Mouse (Mus musculus): ENCODE results near the gene Hoxb7. TPM values are rescaled to one million over a fixed set of nuclear protein-coding genes. Genes with fewer than 3 reads are reported as not detected.

Hoxb7 gene
- polyA plus RNA-seq, 1 experiment from 2014 or later: 101 TPM

GRCm38 (mm10) chr11:96260310-96260970, 26.0 kb upstream of the Hoxb7 start:
- WGBS: 2% methylated on average over 23 of the region's 23 CpGs
- Histone ChIP-seq H3K4me3 (no peak overlapping the region), H3K27ac (no peak overlapping the region), H3K36me3 (no peaks in the 10 kb centered on the region), H3K9ac (0 out of 2 replicates have a peak overlapping the region, but pooled peaks have one; percentile 17), H3K4me1 (peaks cover 93% of the 10 kb centered on the region), H3K4me2 (replicated peaks) (peak overlapping the region; percentile 51), H3K27me3 (replicated peaks) (peaks cover 58% of the 10 kb centered on the region), H3K9me3 (no peaks in the 10 kb centered on the region)
- ATAC-seq (ENCODE audit: low FRiP score, low read depth): no peak

GRCm38 (mm10) chr11:96261323-96261890, 25.0 kb upstream of the Hoxb7 start:
- no peak for ATAC-seq (ENCODE audit: low FRiP score, low read depth)
- H3K4me1 ChIP-seq: peaks cover 93% of the 10 kb centered on the region
- H3K4me2 ChIP-seq (replicated peaks): peak overlapping the region; percentile 51

GRCm38 (mm10) chr11:96262262-96262830, 24.1 kb upstream of the Hoxb7 start:
- H3K4me1 ChIP-seq: peaks cover 92% of the 10 kb centered on the region
- ATAC-seq (ENCODE audit: low FRiP score, low read depth): no peak
- peaks cover 42% of the 10 kb centered on the region for H3K27me3 ChIP-seq (replicated peaks)
- H3K9me3 ChIP-seq: no peaks in the 10 kb centered on the region
- no peaks in the 10 kb centered on the region for H3K36me3 ChIP-seq
- WGBS: 20% methylated on average over 6 of the region's 6 CpGs
- peak overlapping the region; percentile 51; the same call in 1 of the 2 replicates for H3K4me2 ChIP-seq (replicated peaks)
- no peak overlapping the region for H3K9ac ChIP-seq
- no peak overlapping the region for H3K27ac ChIP-seq
- H3K4me3 ChIP-seq: no peak overlapping the region

More at GRCm38 (mm10) chr11:96261323-96261890, 25.0 kb upstream of the Hoxb7 start:
- Histone ChIP-seq H3K9me3 (no peaks in the 10 kb centered on the region), H3K27me3 (replicated peaks) (peaks cover 49% of the 10 kb centered on the region), H3K9ac (0 out of 2 replicates have a peak overlapping the region, but pooled peaks have one; percentile 26), H3K27ac (no peak overlapping the region), H3K4me3 (0 out of 2 replicates have a peak overlapping the region, but pooled peaks have one; percentile 0), H3K36me3 (no peaks in the 10 kb centered on the region)
- 3% methylated on average over 24 of the region's 24 CpGs for WGBS

GRCm38 (mm10) chr11:96263636-96264389, 22.6 kb upstream of the Hoxb7 start:
- peaks cover 38% of the 10 kb centered on the region for H3K27me3 ChIP-seq (replicated peaks)
- peak overlapping the region; percentile 7; the same call in 1 of the 2 replicates for H3K4me3 ChIP-seq
- H3K27ac ChIP-seq: no peak overlapping the region
- H3K9ac ChIP-seq: peak overlapping the region; percentile 51
- ATAC-seq (ENCODE audit: low FRiP score, low read depth): no peak
- 5% methylated on average over 33 of the region's 33 CpGs for WGBS
- H3K36me3 ChIP-seq: no peaks in the 10 kb centered on the region
- H3K9me3 ChIP-seq: no peaks in the 10 kb centered on the region
- H3K4me2 ChIP-seq (replicated peaks): peak overlapping the region; percentile 52
- peaks cover 87% of the 10 kb centered on the region for H3K4me1 ChIP-seq

- no peaks in the 10 kb centered on the region for H3K36me3 ChIP-seq
- 16% methylated on average over 8 of the region's 8 CpGs for WGBS
- no peak for ATAC-seq (ENCODE audit: low FRiP score, low read depth)
- H3K4me2 ChIP-seq (replicated peaks): peak overlapping the region; percentile 52
- no peaks in the 10 kb centered on the region for H3K9me3 ChIP-seq
- H3K27me3 ChIP-seq (replicated peaks): peaks cover 32% of the 10 kb centered on the region
- H3K9ac ChIP-seq: peak overlapping the region; percentile 51
- H3K4me1 ChIP-seq: peaks cover 86% of the 10 kb centered on the region
- H3K4me3 ChIP-seq: 0 out of 2 replicates have a peak overlapping the region, but pooled peaks have one; percentile 7
- H3K27ac ChIP-seq: no peak overlapping the region
Observed at GRCm38 (mm10) chr11:96264390-96265020, 21.9 kb upstream of the Hoxb7 start.

- Histone ChIP-seq H3K4me1 (peaks cover 86% of the 10 kb centered on the region), H3K9me3 (no peaks in the 10 kb centered on the region), H3K4me3 (no peak overlapping the region), H3K27me3 (replicated peaks) (peaks cover 25% of the 10 kb centered on the region), H3K27ac (peak overlapping the region; percentile 67), H3K4me2 (replicated peaks) (peak overlapping the region; percentile 52), H3K36me3 (no peaks in the 10 kb centered on the region), H3K9ac (0 out of 2 replicates have a peak overlapping the region, but pooled peaks have one; percentile 26)
- WGBS: 3% methylated on average over 7 of the region's 7 CpGs
- ATAC-seq (ENCODE audit: low FRiP score, low read depth): no peak
Observed at GRCm38 (mm10) chr11:96265954-96266353, 20.5 kb upstream of the Hoxb7 start.

- no peak for ATAC-seq (ENCODE audit: low FRiP score, low read depth)
- Histone ChIP-seq H3K4me1 (peaks cover 79% of the 10 kb centered on the region), H3K9ac (no peak overlapping the region), H3K27me3 (replicated peaks) (peaks cover 17% of the 10 kb centered on the region), H3K36me3 (no peaks in the 10 kb centered on the region), H3K4me2 (replicated peaks) (peak overlapping the region; percentile 52), H3K4me3 (no peak overlapping the region), H3K9me3 (no peaks in the 10 kb centered on the region), H3K27ac (no peak overlapping the region)
- 32% methylated on average over 7 of the region's 7 CpGs for WGBS
Observed at GRCm38 (mm10) chr11:96267021-96267920, 19.2 kb upstream of the Hoxb7 start.

GRCm38 (mm10) chr11:96268031-96268745, 18.2 kb upstream of the Hoxb7 start:
- H3K27ac ChIP-seq: peak overlapping the region; percentile 11; the same call in 1 of the 2 replicates
- WGBS: 16% methylated on average over 1 of the region's 1 CpGs
- H3K4me2 ChIP-seq (replicated peaks): peak overlapping the region; percentile 100
- peak overlapping the region; percentile 100 for H3K9ac ChIP-seq
- H3K9me3 ChIP-seq: no peaks in the 10 kb centered on the region
- peaks cover 71% of the 10 kb centered on the region for H3K4me1 ChIP-seq
- no peaks in the 10 kb centered on the region for H3K36me3 ChIP-seq
- 0 out of 2 replicates have a peak overlapping the region, but pooled peaks have one; percentile 9 for H3K4me3 ChIP-seq
- H3K27me3 ChIP-seq (replicated peaks): peaks cover 17% of the 10 kb centered on the region
- no peak for ATAC-seq (ENCODE audit: low FRiP score, low read depth)

GRCm38 (mm10) chr11:96269869-96270268, 16.6 kb upstream of the Hoxb7 start:
- H3K36me3 ChIP-seq: no peaks in the 10 kb centered on the region
- peak overlapping the region; percentile 84 for H3K27ac ChIP-seq
- peak overlapping the region; percentile 100 for H3K4me2 ChIP-seq (replicated peaks)
- peaks cover 13% of the 10 kb centered on the region for H3K27me3 ChIP-seq (replicated peaks)
- peak overlapping the region; percentile 95 for H3K4me3 ChIP-seq
- WGBS: under 1% methylated on average over 19 of the region's 19 CpGs
- no peaks in the 10 kb centered on the region for H3K9me3 ChIP-seq
- ATAC-seq (ENCODE audit: low FRiP score, low read depth): no peak
- peak overlapping the region; percentile 100 for H3K9ac ChIP-seq
- peaks cover 67% of the 10 kb centered on the region for H3K4me1 ChIP-seq

GRCm38 (mm10) chr11:96270996-96271540, 15.4 kb upstream of the Hoxb7 start, which contains the start of gene Hoxb9:
Hoxb9 (plus strand) TSS chr11:96271457.
- Histone ChIP-seq H3K4me1 (peaks cover 67% of the 10 kb centered on the region), H3K4me2 (replicated peaks) (peak within 1 kb of the TSS; percentile 100), H3K9ac (peak within 1 kb of the TSS; percentile 100), H3K4me3 (peak within 1 kb of the TSS; percentile 95), H3K9me3 (no peaks in the 10 kb centered on the region), H3K27me3 (replicated peaks) (peaks cover 11% of the 10 kb centered on the region), H3K36me3 (no peaks in the 10 kb centered on the region), H3K27ac (peak within 1 kb of the TSS; percentile 100)
- WGBS: under 1% methylated on average over 40 of the region's 40 CpGs
- peak; percentile 82 for ATAC-seq (ENCODE audit: low FRiP score, low read depth)
